Mouse (Mus musculus) heart, postnatal 0 days (tissue): ENCODE data around the gene Fam228b. TPM values are rescaled to one million over a fixed set of nuclear protein-coding genes. Genes with fewer than 3 reads are reported as not detected.

Experiments
- ATAC-seq: fragments of 200-750 bp; cut with Nextera tagmentation; 2 replicates; pipeline ENCODE4 v1.8.0; 2017; ENCODE audit warnings: low read depth, moderate number of reproducible peaks, moderate library complexity; ENCODE audit not compliant: insufficient read depth
- DNase-seq: peaks from one replicate; pipeline ENCODE4 v3.0.0-alpha.2; 2016; ENCODE audit warnings: low spot score
- H3K27ac ChIP-seq: fragments of 300-500 bp; sonication (generic); 2 replicates; pipeline ENCODE4 v1.5.1; 2014; ENCODE audit warnings: low read depth, mild to moderate bottlenecking
- H3K27me3 ChIP-seq: fragments of 300-500 bp; sonication (generic); 2 replicates; pipeline ENCODE4 v1.6.1; 2014; ENCODE audit warnings: low read length, mixed read lengths; ENCODE audit not compliant: control insufficient read depth, insufficient read depth
- H3K36me3 ChIP-seq: fragments of 300-500 bp; sonication (generic); replicated peaks from 2 replicates; pipeline ENCODE4 v1.6.1; 2014; ENCODE audit warnings: low read length, mixed read lengths; ENCODE audit not compliant: control insufficient read depth, insufficient read depth
- H3K4me1 ChIP-seq: fragments of 300-500 bp; sonication (generic); 2 replicates; pipeline ENCODE4 v1.6.1; 2014; ENCODE audit warnings: antibody characterized with exemption; ENCODE audit not compliant: control insufficient read depth, insufficient read depth
- H3K4me2 ChIP-seq: fragments of 300-500 bp; sonication (generic); 2 replicates; pipeline ENCODE4 v1.6.1; 2014; ENCODE audit warnings: low read depth, mild to moderate bottlenecking, low read length, moderate library complexity
- H3K4me3 ChIP-seq: fragments of 300-500 bp; sonication (generic); 2 replicates; pipeline ENCODE4 v1.5.1; 2014; ENCODE audit warnings: low read depth, low read length
- H3K9ac ChIP-seq: fragments of 300-500 bp; sonication (generic); replicated peaks from 2 replicates; pipeline ENCODE4 v1.6.1; 2014; ENCODE audit warnings: low read depth, low read length, mixed read lengths
- H3K9me3 ChIP-seq: fragments of 300-500 bp; sonication (generic); replicated peaks from 2 replicates; pipeline ENCODE4 v1.6.1; 2016; ENCODE audit warnings: low read length; ENCODE audit not compliant: control insufficient read depth
- CTCF ChIP-seq: IDR thresholded peaks from 2 replicates; pipeline ENCODE4 v1.5.1; 2016; ENCODE audit warnings: antibody characterized with exemption, control low read depth, low read depth
- EP300 ChIP-seq: IDR thresholded peaks from 2 replicates; pipeline ENCODE4 v1.6.1; 2016; ENCODE audit warnings: antibody characterized with exemption, low read depth
- WGBS: fragments of 180-500 bp; shearing (Covaris S2); extraction: QIAGEN DNeasy Blood & Tissue Kit; methylation state at CpG from one replicate; pipeline ENCODE4 v1.1.7; 2014; 5-methylcytosine and 5-hydroxymethylcytosine counted together
- polyA plus RNA-seq: library from polyadenylated mRNA; unstranded; fragments of >200 nt; fragmentation: Nextera tagmentation; extraction: Ambion mirVana; gene quantifications from 2 replicates; pipeline ENCODE4 v1.2.1, GENCODE M21; 2015
- total RNA-seq: library from RNA; depleted of rRNA; stranded (reverse); fragments of >200 nt; gene quantifications from 2 replicates; pipeline ENCODE4 v1.2.3, GENCODE M21; 2014; ENCODE audit warnings: low replicate concordance

The Fam228b gene
- total and polyA plus RNA-seq, 2 experiments from 2014 or later, result 3.3 to 3.4 TPM

GRCm38 (mm10) chr12:4732332-4732731, 36.7 kb downstream of the Fam228b start:
- no peak overlapping the region for H3K27ac ChIP-seq
- no peak overlapping the region for H3K4me3 ChIP-seq
- no peaks in the 10 kb centered on the region for H3K4me1 ChIP-seq
- H3K4me2 ChIP-seq, result no peak overlapping the region
- H3K9ac ChIP-seq, result no peak overlapping the region
- ATAC-seq (no peak), DNase-seq (no peak)
- H3K36me3 ChIP-seq, result no peaks in the 10 kb centered on the region
- 53% methylated on average over 4 of the region's 4 CpGs for WGBS
- no peaks in the 10 kb centered on the region for H3K9me3 ChIP-seq
- no peak for TF ChIP-seq EP300
- TF ChIP-seq CTCF, result no peak
- H3K27me3 ChIP-seq, result no peaks in the 10 kb centered on the region

GRCm38 (mm10) chr12:4731629-4732028, 37.4 kb downstream of the Fam228b start:
- TF ChIP-seq CTCF, result no peak
- TF ChIP-seq EP300, result no peak
- H3K9me3 ChIP-seq, result no peaks in the 10 kb centered on the region
- no peaks in the 10 kb centered on the region for H3K36me3 ChIP-seq
- ATAC-seq (no peak), DNase-seq (no peak)
- H3K4me2 ChIP-seq, result no peak overlapping the region
- H3K4me1 ChIP-seq, result no peaks in the 10 kb centered on the region
- no peaks in the 10 kb centered on the region for H3K27me3 ChIP-seq
- no peak overlapping the region for H3K27ac ChIP-seq
- no peak overlapping the region for H3K4me3 ChIP-seq
- H3K9ac ChIP-seq, result no peak overlapping the region
- 66% methylated on average over 4 of the region's 4 CpGs for WGBS

GRCm38 (mm10) chr12:4729165-4729564, 39.9 kb downstream of the Fam228b start:
- DNase-seq, result no peak
- Histone ChIP-seq H3K36me3 (no peaks in the 10 kb centered on the region), H3K27ac (no peak overlapping the region), H3K4me2 (no peak overlapping the region), H3K4me1 (no peaks in the 10 kb centered on the region), H3K27me3 (no peaks in the 10 kb centered on the region), H3K9me3 (no peaks in the 10 kb centered on the region), H3K4me3 (no peak overlapping the region), H3K9ac (no peak overlapping the region)
- WGBS, result 90% methylated on average over 3 of the region's 3 CpGs
- ATAC-seq, result no peak
- TF ChIP-seq CTCF, result no peak
- no peak for TF ChIP-seq EP300

GRCm38 (mm10) chr12:4719762-4720754, 49.0 kb downstream of the Fam228b start:
- DNase-seq, result peak; percentile 6
- 66% methylated on average over 17 of the region's 17 CpGs for WGBS
- Histone ChIP-seq H3K9me3 (no peaks in the 10 kb centered on the region), H3K4me1 (no peaks in the 10 kb centered on the region; the same call in 1 of the 2 replicates), H3K4me3 (no peak overlapping the region), H3K36me3 (no peaks in the 10 kb centered on the region), H3K27me3 (no peaks in the 10 kb centered on the region), H3K27ac (no peak overlapping the region), H3K4me2 (no peak overlapping the region), H3K9ac (no peak overlapping the region)
- ATAC-seq, result no peak
- TF ChIP-seq CTCF (peak; percentile 18), EP300 (no peak)

GRCm38 (mm10) chr12:4719066-4719761, 49.9 kb downstream of the Fam228b start:
- Histone ChIP-seq H3K4me3 (no peak overlapping the region), H3K27ac (no peak overlapping the region), H3K4me1 (peaks cover 5% of the 10 kb centered on the region; the same call in 1 of the 2 replicates), H3K9ac (no peak overlapping the region), H3K4me2 (no peak overlapping the region), H3K9me3 (no peaks in the 10 kb centered on the region), H3K27me3 (no peaks in the 10 kb centered on the region), H3K36me3 (no peaks in the 10 kb centered on the region)
- DNase-seq (no peak), ATAC-seq (no peak)
- TF ChIP-seq EP300 (no peak), CTCF (no peak)
- WGBS, result 40% methylated on average over 13 of the region's 13 CpGs
